Mouse (Mus musculus): ENCODE measurements around the gene Ndufs2. TPM values are rescaled to one million over a fixed set of nuclear protein-coding genes. Genes with fewer than 3 reads are reported as not detected.
"Not testable (repeated sequence)": the region's sequence is repeated elsewhere in the genome, so short reads cannot be mapped to it uniquely, and the experiment has no call there.

The Ndufs2 gene
- polyA plus RNA-seq, 1 experiment from 2014 or later: 264 TPM

DNA sequence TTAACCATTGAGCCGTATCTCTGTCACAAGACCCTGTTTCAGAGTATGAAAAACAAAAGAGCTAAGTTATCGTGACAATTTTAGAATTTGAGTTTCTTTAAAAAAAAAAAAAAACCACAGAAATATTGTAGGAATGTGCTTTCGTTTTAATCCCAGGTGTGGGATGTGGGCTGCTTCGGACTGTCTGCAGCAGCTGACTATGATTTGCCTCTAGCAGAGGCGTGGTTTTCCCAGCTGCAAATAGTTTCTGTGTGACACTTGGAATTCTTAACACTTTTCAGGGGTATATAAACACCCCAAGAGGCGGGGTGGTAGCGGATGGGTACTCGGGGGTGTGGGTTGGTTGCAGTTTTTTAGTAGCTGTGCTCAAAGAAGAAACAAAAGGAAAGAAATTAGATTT lies 5.8 kb downstream of the Ndufs2 start:
- Histone ChIP-seq H3K27me3 (ENCODE audit: control insufficient read depth, insufficient read depth, low read length) (no peaks in the 10 kb centered on the region), H3K9me3 (ENCODE audit: control insufficient read depth, low read length) (no peaks in the 10 kb centered on the region), H3K4me3 (ENCODE audit: low read depth, low read length) (no peak overlapping the region), H3K9ac (ENCODE audit: low read length) (no peak overlapping the region), H3K4me1 (ENCODE audit: control insufficient read depth, insufficient read depth, low read length) (peaks cover 15% of the 10 kb centered on the region), H3K36me3 (ENCODE audit: control insufficient read depth, insufficient read depth, low read length) (peaks cover 11% of the 10 kb centered on the region), H3K4me2 (ENCODE audit: low read depth, severe bottlenecking) (no peak overlapping the region; the same call in 1 of the 2 replicates), H3K27ac (replicated peaks; ENCODE audit: low read depth, low read length) (no peak overlapping the region)
- no peak for ATAC-seq (ENCODE audit: insufficient number of reproducible peaks, low FRiP score, low TSS enrichment, low read depth)
- 88% methylated on average over 8 of the region's 8 CpGs for WGBS
- no peak for DNase-seq (ENCODE audit: low spot score)

DNA sequence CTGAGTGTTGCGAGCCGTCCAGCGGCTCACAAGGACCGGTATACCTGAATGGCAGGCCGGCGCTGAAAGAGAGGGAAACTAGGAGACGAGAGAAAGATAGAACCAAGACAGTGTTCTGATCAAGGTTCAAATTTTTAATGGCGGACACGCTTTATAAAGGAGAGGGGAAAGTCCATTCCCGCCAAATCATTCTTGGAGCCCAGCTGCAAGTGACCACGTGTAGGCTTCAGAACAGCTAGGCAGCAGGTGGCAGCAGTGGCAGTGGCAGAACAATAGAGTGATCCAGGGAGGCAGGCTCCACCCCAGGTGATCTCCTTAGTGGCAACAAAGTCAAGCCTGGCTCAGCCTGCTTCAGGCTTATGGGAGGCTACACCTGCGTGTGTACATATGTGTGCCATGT lies 9.2 kb downstream of the Ndufs2 start:
- H3K4me3 ChIP-seq (ENCODE audit: low read depth, low read length); H3K9ac ChIP-seq (ENCODE audit: low read length); H3K27me3 ChIP-seq (ENCODE audit: control insufficient read depth, insufficient read depth, low read length); H3K4me2 ChIP-seq (ENCODE audit: low read depth, severe bottlenecking); H3K9me3 ChIP-seq (ENCODE audit: control insufficient read depth, low read length); H3K27ac ChIP-seq (replicated peaks; ENCODE audit: low read depth, low read length); DNase-seq (ENCODE audit: low spot score); ATAC-seq (ENCODE audit: insufficient number of reproducible peaks, low FRiP score, low TSS enrichment, low read depth); H3K4me1 ChIP-seq (ENCODE audit: control insufficient read depth, insufficient read depth, low read length): not testable (repeated sequence)
- 86% methylated on average over 12 of the region's 12 CpGs for WGBS
- H3K36me3 ChIP-seq (ENCODE audit: control insufficient read depth, insufficient read depth, low read length): peaks cover 28% of the 10 kb centered on the region

DNA sequence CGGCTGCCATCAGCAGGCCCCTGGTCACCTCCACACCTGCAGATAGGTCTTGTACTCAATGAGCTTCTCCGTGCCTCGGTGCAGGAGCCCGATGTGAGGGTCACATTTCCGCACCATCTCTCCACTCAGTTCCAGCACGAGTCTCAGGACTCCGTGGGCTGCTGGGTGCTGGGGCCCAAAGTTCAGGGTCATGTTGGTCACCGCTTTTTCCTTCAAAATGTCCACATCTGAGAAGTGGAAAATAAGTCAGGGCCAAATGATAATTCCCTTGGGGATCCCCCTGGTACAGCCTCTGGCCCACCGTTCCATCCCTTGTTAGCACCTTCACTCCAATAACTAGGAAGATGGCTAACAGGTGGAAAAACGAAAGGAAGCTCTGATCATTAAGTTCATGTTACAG lies 10.3 kb downstream of the Ndufs2 start:
- Histone ChIP-seq H3K4me1 (ENCODE audit: control insufficient read depth, insufficient read depth, low read length) (peaks cover 3% of the 10 kb centered on the region; the same call in 1 of the 2 replicates), H3K4me3 (ENCODE audit: low read depth, low read length) (no peak overlapping the region), H3K9me3 (ENCODE audit: control insufficient read depth, low read length) (no peaks in the 10 kb centered on the region), H3K9ac (ENCODE audit: low read length) (no peak overlapping the region), H3K27me3 (ENCODE audit: control insufficient read depth, insufficient read depth, low read length) (no peaks in the 10 kb centered on the region), H3K27ac (replicated peaks; ENCODE audit: low read depth, low read length) (no peak overlapping the region), H3K36me3 (ENCODE audit: control insufficient read depth, insufficient read depth, low read length) (peaks cover 32% of the 10 kb centered on the region), H3K4me2 (ENCODE audit: low read depth, severe bottlenecking) (no peak overlapping the region)
- WGBS: 93% methylated on average over 10 of the region's 10 CpGs
- DNase-seq (ENCODE audit: low spot score) (no peak), ATAC-seq (ENCODE audit: insufficient number of reproducible peaks, low FRiP score, low TSS enrichment, low read depth) (no peak)

DNA sequence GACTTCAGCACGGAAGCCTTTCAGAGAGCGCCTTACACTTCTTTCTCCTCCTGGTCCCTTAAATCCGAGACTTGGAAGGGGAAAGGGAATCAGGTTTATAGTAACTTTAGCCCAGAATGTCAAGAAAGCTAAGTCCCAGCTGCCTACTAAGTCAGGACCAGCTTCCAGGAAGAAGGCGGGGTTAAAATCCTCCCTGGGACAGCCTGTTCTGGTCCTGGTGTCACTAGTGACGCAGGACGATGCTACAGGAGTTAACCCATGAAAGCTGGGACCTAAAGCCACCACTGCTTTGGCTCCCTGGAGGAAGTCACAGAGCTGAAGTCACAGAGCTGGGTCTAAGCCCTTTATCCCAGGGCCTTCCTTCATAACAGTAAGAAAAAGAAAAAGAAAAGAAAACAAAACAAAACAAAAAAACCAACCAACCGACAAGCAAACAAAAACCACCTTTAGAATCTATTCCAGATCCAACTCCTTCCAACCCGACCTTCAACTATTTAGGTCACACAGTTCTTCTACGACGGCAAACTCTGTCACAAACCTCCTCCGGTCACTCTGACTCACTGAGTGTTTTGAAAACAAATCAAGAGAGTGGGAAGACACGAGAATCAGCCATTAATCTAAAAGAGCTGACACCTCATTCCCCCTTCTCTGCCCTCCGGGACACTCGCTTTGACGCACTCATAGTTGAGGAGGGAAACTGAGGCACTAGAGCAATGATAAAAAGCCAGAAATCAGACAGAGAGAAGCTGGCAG lies 11.0 kb downstream of the Ndufs2 start:
- no peak overlapping the region for H3K27ac ChIP-seq (replicated peaks; ENCODE audit: low read depth, low read length)
- DNase-seq (ENCODE audit: low spot score) (no peak), ATAC-seq (ENCODE audit: insufficient number of reproducible peaks, low FRiP score, low TSS enrichment, low read depth) (no peak)
- peaks cover 36% of the 10 kb centered on the region for H3K36me3 ChIP-seq (ENCODE audit: control insufficient read depth, insufficient read depth, low read length)
- H3K4me3 ChIP-seq (ENCODE audit: low read depth, low read length): no peak overlapping the region
- H3K9ac ChIP-seq (ENCODE audit: low read length): no peak overlapping the region
- no peaks in the 10 kb centered on the region for H3K4me1 ChIP-seq (ENCODE audit: control insufficient read depth, insufficient read depth, low read length)
- 81% methylated on average over 15 of the region's 15 CpGs for WGBS
- no peaks in the 10 kb centered on the region for H3K27me3 ChIP-seq (ENCODE audit: control insufficient read depth, insufficient read depth, low read length)
- no peak overlapping the region for H3K4me2 ChIP-seq (ENCODE audit: low read depth, severe bottlenecking)
- H3K9me3 ChIP-seq (ENCODE audit: control insufficient read depth, low read length): no peaks in the 10 kb centered on the region

DNA sequence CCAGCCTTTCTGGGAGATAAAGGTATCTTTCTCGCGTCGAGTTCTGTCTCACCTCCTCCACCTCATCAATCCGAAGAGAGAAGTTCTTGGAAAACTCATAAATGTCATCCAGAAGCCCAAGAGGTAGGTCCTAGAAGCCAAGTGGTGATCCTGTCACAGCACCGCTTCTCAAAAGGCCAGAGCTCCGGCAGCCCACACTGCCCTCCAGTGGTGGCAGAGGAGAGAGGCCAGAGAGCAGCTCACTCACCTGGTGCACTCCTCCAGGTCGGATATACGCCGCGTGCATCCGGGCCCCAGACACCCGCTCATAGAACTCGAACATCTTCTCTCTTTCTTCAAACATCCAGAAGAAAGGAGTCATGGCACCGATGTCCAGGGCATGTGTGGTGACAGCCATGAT lies 12.7 kb downstream of the Ndufs2 start:
- H3K9me3 ChIP-seq (ENCODE audit: control insufficient read depth, low read length): no peaks in the 10 kb centered on the region
- no peak overlapping the region for H3K9ac ChIP-seq (ENCODE audit: low read length)
- H3K27ac ChIP-seq (replicated peaks; ENCODE audit: low read depth, low read length): no peak overlapping the region
- no peaks in the 10 kb centered on the region for H3K27me3 ChIP-seq (ENCODE audit: control insufficient read depth, insufficient read depth, low read length)
- H3K4me2 ChIP-seq (ENCODE audit: low read depth, severe bottlenecking): no peak overlapping the region
- no peaks in the 10 kb centered on the region for H3K4me1 ChIP-seq (ENCODE audit: control insufficient read depth, insufficient read depth, low read length)
- H3K36me3 ChIP-seq (ENCODE audit: control insufficient read depth, insufficient read depth, low read length): peaks cover 39% of the 10 kb centered on the region
- H3K4me3 ChIP-seq (ENCODE audit: low read depth, low read length): no peak overlapping the region
- 77% methylated on average over 14 of the region's 14 CpGs for WGBS
- ATAC-seq (ENCODE audit: insufficient number of reproducible peaks, low FRiP score, low TSS enrichment, low read depth) (no peak), DNase-seq (ENCODE audit: low spot score) (peak; percentile 76)

DNA sequence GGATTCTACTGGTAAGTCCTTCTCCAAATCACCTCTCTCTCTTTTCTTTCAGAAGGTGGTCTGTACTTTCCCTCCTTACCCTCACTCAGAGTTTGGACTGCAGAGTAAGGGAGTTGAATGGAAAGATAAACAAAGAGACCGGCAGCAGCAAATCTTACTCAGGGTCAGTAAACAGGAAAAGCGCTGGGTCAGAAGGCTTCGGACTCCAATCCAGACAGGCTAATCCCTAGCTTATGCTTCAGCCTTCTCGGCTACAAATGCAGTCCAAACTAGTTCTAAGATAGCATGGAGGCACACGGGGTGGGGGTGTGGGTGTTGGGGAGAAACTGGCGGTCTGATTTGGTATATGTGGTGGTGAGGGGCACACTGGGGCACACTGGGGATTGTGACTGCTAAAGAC lies 13.8 kb downstream of the Ndufs2 start:
- ATAC-seq (ENCODE audit: insufficient number of reproducible peaks, low FRiP score, low TSS enrichment, low read depth) (no peak), DNase-seq (ENCODE audit: low spot score) (no peak)
- Histone ChIP-seq H3K4me3 (ENCODE audit: low read depth, low read length) (no peak overlapping the region), H3K4me2 (ENCODE audit: low read depth, severe bottlenecking) (no peak overlapping the region), H3K27ac (replicated peaks; ENCODE audit: low read depth, low read length) (no peak overlapping the region), H3K27me3 (ENCODE audit: control insufficient read depth, insufficient read depth, low read length) (no peaks in the 10 kb centered on the region), H3K9ac (ENCODE audit: low read length) (no peak overlapping the region), H3K4me1 (ENCODE audit: control insufficient read depth, insufficient read depth, low read length) (no peaks in the 10 kb centered on the region), H3K9me3 (ENCODE audit: control insufficient read depth, low read length) (no peaks in the 10 kb centered on the region), H3K36me3 (ENCODE audit: control insufficient read depth, insufficient read depth, low read length) (peaks cover 37% of the 10 kb centered on the region)
- WGBS: 93% methylated on average over 6 of the region's 6 CpGs

DNA sequence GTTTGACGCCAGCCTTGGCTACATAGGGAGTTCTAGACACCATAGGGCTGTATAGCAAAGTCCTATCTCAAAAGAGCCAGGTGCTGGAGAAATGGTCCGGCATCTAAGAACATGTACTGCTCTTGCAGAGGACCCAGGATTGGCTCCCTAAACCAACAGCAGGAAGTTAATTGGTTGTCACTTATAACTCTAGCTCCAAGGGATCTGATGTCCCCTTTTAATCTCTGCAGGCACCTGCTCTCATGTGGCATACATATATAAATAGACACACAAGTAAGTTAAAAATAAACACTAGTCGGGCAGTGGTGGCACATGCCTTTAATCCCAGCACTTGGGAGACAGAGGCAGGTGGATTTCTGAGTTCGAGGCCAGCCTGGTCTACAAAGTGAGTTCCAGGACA lies 15.4 kb downstream of the Ndufs2 start:
- H3K4me2 ChIP-seq (ENCODE audit: low read depth, severe bottlenecking): no peak overlapping the region
- ATAC-seq (ENCODE audit: insufficient number of reproducible peaks, low FRiP score, low TSS enrichment, low read depth) (no peak), DNase-seq (ENCODE audit: low spot score) (no peak)
- H3K4me1 ChIP-seq (ENCODE audit: control insufficient read depth, insufficient read depth, low read length): peaks cover 3% of the 10 kb centered on the region; the same call in 1 of the 2 replicates
- H3K9me3 ChIP-seq (ENCODE audit: control insufficient read depth, low read length): no peaks in the 10 kb centered on the region
- peaks cover 32% of the 10 kb centered on the region for H3K36me3 ChIP-seq (ENCODE audit: control insufficient read depth, insufficient read depth, low read length)
- no peaks in the 10 kb centered on the region for H3K27me3 ChIP-seq (ENCODE audit: control insufficient read depth, insufficient read depth, low read length)
- H3K9ac ChIP-seq (ENCODE audit: low read length): no peak overlapping the region
- H3K27ac ChIP-seq (replicated peaks; ENCODE audit: low read depth, low read length): no peak overlapping the region
- WGBS: 95% methylated on average over 4 of the region's 4 CpGs
- H3K4me3 ChIP-seq (ENCODE audit: low read depth, low read length): no peak overlapping the region

DNA sequence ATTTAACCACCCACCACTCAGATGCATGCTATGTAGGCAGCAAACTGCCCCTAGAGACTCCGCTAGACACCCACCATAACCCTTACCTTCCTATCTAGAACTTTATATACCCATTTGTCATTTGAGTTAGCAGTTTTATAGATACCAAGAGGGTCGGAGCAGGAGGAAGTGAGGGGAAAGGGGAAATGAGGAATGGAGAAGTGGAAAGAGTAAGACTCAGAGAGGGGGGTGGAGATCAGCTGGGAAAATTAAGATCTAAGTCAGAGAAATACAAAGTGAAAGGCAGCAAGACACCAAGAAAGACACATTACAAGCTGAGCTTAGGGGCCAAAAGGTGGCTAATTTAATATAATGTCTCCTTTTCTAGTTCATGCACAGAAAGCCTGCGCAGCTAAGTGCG lies 16.6 kb downstream of the Ndufs2 start:
- ATAC-seq (ENCODE audit: insufficient number of reproducible peaks, low FRiP score, low TSS enrichment, low read depth): no peak
- Histone ChIP-seq H3K27me3 (ENCODE audit: control insufficient read depth, insufficient read depth, low read length) (no peaks in the 10 kb centered on the region), H3K4me1 (ENCODE audit: control insufficient read depth, insufficient read depth, low read length) (peaks cover 9% of the 10 kb centered on the region; the same call in 1 of the 2 replicates), H3K4me3 (ENCODE audit: low read depth, low read length) (no peak overlapping the region), H3K9ac (ENCODE audit: low read length) (no peak overlapping the region), H3K27ac (replicated peaks; ENCODE audit: low read depth, low read length) (no peak overlapping the region), H3K36me3 (ENCODE audit: control insufficient read depth, insufficient read depth, low read length) (peaks cover 32% of the 10 kb centered on the region), H3K9me3 (ENCODE audit: control insufficient read depth, low read length) (no peaks in the 10 kb centered on the region), H3K4me2 (ENCODE audit: low read depth, severe bottlenecking) (no peak overlapping the region)
- DNase-seq (ENCODE audit: low spot score): no peak
- 88% methylated on average over 4 of the region's 4 CpGs for WGBS

DNA sequence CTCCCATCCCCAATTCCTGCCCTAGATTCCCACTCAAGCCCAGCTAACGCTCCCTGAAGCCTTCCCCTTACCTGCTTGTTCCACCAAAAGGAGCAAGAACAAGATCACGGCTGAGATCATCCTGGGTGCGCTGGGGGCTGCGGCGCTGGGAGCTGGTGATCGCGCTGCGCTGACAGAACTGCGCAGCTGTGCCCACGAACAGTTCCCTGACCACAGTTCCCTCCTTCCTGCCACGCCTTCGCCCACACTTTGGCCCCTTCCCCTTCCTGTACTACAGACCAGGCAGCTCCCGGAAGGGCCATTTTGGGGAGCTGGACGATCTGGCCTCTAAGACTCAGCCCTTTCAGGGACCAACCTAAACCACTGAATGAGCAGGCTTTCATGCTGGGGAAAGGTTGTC lies 17.1 kb downstream of the Ndufs2 start, which contains the start of gene Fcer1g:
Gene Fcer1g, minus strand, starts transcription at position 240 of the 400 bp plus-strand sequence.
- 91% methylated on average over 14 of the region's 14 CpGs for WGBS

More for the DNA sequence above, 17.1 kb downstream of the Ndufs2 start, which contains the start of gene Fcer1g:
- no peak within 1 kb of the TSS for H3K27ac ChIP-seq (replicated peaks; ENCODE audit: low read depth, low read length)
- no peak within 1 kb of the TSS for H3K4me2 ChIP-seq (ENCODE audit: low read depth, severe bottlenecking)
- H3K4me3 ChIP-seq (ENCODE audit: low read depth, low read length): no peak within 1 kb of the TSS
- peaks cover 32% of the 10 kb centered on the region for H3K36me3 ChIP-seq (ENCODE audit: control insufficient read depth, insufficient read depth, low read length)
- H3K9ac ChIP-seq (ENCODE audit: low read length): no peak within 1 kb of the TSS
- no peaks in the 10 kb centered on the region for H3K27me3 ChIP-seq (ENCODE audit: control insufficient read depth, insufficient read depth, low read length)
- ATAC-seq (ENCODE audit: insufficient number of reproducible peaks, low FRiP score, low TSS enrichment, low read depth): no peak
- H3K4me1 ChIP-seq (ENCODE audit: control insufficient read depth, insufficient read depth, low read length): peaks cover 9% of the 10 kb centered on the region; the same call in 1 of the 2 replicates
- no peak for DNase-seq (ENCODE audit: low spot score)
- no peaks in the 10 kb centered on the region for H3K9me3 ChIP-seq (ENCODE audit: control insufficient read depth, low read length)

All from limb, embryonic 11.5 days (tissue).